Mouse (Mus musculus): ENCODE measurements around the gene Bcas1. TPM values are rescaled to one million over a fixed set of nuclear protein-coding genes. Genes with fewer than 3 reads are reported as not detected.

Gene Bcas1
- polyA plus RNA-seq, 1 experiment: 0.63 TPM

DNA sequence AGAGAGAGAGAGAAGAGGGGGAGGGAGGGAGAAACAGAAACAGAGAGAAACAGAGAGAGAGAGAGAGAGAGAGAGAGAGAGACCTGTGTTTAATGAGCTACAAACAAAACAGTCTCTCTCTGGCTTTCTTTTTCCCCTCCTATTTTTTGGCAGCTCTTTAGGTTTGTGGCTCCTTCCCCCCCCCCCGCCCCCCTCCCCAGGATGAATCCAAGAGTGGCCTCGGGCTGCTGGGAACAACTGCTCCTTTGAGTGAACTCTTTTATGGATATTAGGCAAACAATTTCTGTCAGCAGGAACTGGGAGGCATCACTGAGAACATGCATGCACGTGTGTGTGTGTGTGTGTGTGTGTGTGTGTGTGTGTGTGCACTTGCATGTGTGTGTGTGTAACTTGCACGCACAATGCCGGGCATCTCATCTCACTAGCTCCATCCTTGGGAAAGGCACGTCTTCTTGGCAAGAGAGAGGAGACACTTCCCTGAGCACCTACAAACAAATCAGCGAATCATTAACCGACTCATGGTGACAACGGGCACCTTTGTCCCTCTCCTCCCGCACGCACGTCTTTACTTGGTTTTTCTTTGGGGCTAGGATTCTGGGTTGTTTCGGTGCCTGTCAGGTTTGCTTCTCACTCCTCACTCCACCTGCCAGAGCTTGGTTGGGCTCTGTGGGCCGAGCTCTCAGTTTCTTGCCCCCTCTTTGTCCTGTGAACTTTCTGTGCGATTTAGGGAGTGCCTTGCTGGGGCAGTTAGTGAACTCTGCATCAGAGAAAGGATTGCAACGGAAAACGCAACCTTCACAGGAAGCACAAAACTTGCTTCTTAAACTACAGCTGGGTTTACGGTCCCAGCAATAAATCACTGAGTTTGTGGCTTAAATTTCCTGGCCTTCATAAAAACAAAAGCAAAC is 82.9 kb downstream of the Bcas1 start:
- Histone ChIP-seq H3K27ac (replicated peaks; ENCODE audit: low read depth, low read length) (peak overlapping the region; percentile 77), H3K4me3 (ENCODE audit: insufficient read depth, low read depth, low read length) (no peak overlapping the region; the same call in 1 of the 2 replicates)

DNA sequence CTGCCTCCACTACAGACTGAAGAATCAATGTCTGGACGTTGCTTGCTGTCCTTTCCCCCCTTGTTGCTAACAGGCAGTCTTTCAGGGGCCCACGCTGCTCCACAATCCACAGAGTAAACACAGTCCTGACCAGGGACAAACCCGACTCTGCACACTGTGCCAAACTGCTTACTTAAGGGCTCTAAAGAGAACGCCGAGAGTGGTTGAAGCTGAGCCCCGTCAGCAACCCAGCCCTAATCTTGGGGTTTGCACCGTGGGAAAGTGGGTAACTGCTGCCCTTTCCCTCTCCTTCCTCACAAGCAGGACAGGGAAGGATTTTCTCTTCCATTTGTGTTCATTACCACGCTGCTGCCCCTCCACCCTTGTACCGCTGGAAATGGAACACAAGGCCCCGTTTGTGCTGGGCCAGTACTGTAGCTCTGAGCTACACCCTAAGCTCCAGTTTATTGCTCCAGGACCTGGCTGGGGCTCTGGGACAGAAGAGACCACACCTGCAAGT is 83.8 kb downstream of the Bcas1 start:
- H3K4me1 ChIP-seq (ENCODE audit: control insufficient read depth, insufficient read depth, insufficient read length, low read length): peaks cover 6% of the 10 kb centered on the region
- H3K4me3 ChIP-seq (ENCODE audit: insufficient read depth, low read depth, low read length): peak overlapping the region; percentile 31
- peak overlapping the region; percentile 77 for H3K27ac ChIP-seq (replicated peaks; ENCODE audit: low read depth, low read length)

More for the DNA sequence above, 82.9 kb downstream of the Bcas1 start:
- peaks cover 6% of the 10 kb centered on the region for H3K4me1 ChIP-seq (ENCODE audit: control insufficient read depth, insufficient read depth, insufficient read length, low read length)

DNA sequence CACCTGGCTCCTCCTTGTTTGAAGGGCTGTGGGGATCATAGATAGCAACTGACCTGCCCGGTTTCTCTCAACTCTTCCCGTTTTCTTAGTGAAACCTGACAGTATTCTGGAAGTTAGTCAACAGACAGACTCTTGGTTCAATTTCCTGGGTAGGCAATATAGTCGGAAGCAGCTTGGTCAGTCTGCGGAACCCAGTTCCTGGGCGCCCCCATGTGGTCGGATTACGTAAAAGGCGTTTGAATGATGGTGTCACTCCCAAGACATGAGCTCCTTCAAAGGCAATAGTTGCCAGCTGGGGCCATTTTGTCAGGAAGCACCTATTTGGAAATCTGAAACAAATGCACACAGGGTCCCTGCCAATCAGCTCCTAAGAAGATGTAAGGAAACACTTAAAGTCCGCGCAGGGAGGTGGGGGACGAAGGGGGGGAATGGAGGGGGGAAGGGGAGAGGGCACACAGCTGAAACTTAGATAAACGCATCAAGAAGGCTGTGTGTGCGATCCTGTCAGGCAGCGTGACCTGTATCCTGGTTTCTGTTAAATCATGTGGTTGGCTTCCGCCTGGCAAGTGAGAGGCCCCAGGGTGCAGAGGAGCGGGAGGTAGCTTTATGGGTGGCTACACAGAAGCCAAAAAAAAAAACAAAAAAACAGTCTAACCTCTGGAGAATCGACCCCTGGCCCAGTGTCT is 84.4 kb downstream of the Bcas1 start:
- peak overlapping the region; percentile 77 for H3K27ac ChIP-seq (replicated peaks; ENCODE audit: low read depth, low read length)
- no peak overlapping the region for H3K4me3 ChIP-seq (ENCODE audit: insufficient read depth, low read depth, low read length)
- peaks cover 6% of the 10 kb centered on the region for H3K4me1 ChIP-seq (ENCODE audit: control insufficient read depth, insufficient read depth, insufficient read length, low read length)

DNA sequence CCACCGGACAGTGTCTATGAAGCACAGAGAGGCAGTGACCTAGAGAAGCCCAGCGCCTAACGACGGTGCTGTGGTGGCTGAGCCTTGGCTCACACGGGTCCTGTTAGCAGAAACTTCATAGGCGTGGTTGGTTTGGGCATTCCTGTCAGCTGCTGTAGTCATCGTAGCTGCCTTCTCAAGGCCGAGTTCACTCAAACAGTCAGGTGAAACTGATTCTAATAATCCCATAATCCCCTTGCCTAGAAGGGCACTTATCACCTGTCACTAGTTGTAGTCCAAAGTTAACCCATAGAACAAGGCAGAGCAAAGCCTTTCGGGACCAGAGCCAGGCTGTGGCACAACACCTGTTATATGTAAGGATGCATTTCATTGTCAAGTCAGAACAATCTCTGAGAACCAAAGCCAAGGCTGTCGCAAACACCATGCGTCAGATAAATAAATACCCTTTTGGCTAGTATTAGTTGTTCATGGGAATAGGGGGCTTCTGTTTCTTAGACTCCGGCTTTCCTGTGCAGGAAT is 85.3 kb downstream of the Bcas1 start:
- no peak overlapping the region for H3K4me3 ChIP-seq (ENCODE audit: insufficient read depth, low read depth, low read length)
- peaks cover 6% of the 10 kb centered on the region for H3K4me1 ChIP-seq (ENCODE audit: control insufficient read depth, insufficient read depth, insufficient read length, low read length)
- no peak overlapping the region for H3K27ac ChIP-seq (replicated peaks; ENCODE audit: low read depth, low read length)

DNA sequence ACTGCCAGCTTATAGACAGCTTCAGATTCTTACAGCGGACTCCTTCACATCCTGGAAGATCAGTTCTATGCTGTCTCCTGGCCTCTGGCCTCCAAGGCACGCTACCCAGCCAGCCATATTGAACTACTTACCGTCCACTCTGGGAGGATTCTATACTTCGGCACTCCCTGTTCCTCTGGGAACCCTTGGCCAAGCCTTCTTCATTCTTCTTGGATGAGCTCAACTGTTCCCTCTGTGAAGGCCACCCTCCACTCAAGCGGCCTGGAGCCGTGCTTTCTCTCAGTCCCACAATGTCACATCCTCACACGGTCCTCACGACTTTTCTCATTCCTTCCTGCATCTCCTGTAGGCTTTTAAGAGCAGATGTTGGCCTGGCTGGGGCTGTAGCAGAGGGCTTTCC is 86.5 kb downstream of the Bcas1 start:
- peaks cover 6% of the 10 kb centered on the region for H3K4me1 ChIP-seq (ENCODE audit: control insufficient read depth, insufficient read depth, insufficient read length, low read length)
- no peak overlapping the region for H3K4me3 ChIP-seq (ENCODE audit: insufficient read depth, low read depth, low read length)
- H3K27ac ChIP-seq (replicated peaks; ENCODE audit: low read depth, low read length): no peak overlapping the region; the same call in 1 of the 2 replicates

DNA sequence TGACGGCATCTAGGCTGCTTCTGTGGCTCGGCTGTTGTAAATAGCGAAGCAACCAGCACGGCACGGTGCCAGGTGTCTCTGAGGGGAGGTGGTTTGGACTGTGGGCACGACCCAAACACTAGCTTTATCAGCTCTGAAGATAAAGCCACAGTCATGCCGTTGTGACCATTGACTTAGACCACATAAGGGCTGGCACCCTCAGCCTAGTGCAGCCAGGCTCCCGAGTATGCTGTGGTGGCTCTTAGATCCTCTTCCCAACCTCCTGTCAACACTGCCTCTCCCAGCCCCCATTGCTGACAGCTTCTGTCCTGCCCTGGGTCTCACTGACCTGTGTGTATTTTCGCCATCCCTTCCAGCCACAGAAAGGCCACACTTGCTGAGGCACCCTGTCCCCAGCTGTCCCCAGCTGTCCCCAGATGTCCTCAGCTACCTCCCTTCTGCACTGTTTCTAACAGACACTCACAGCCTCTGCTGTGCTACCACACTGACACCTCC is 91.3 kb downstream of the Bcas1 start:
- H3K4me1 ChIP-seq (ENCODE audit: control insufficient read depth, insufficient read depth, insufficient read length, low read length): no peaks in the 10 kb centered on the region
- H3K27ac ChIP-seq (replicated peaks; ENCODE audit: low read depth, low read length): no peak overlapping the region
- H3K4me3 ChIP-seq (ENCODE audit: insufficient read depth, low read depth, low read length): no peak overlapping the region

DNA sequence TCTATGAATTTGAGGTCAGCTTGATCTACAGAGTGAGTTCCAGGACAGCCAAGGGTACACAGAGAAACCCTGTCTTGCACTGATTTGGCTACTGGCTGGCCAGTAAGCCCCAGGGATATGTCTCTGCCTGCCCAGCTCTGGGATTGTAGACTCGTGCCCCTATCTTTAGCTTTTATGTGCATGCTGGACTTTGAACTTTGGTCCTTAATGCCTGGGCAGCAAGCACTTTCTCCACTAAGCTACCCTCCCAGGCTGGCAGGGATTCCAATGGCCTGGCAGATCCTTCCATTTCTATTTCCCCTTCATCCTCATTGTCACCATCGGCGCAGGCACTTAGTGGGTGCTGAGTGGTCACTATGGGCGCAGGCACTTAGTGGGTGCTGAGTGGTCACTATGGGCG is 92.5 kb downstream of the Bcas1 start:
- Histone ChIP-seq H3K4me3 (ENCODE audit: insufficient read depth, low read depth, low read length) (no peak overlapping the region), H3K4me1 (ENCODE audit: control insufficient read depth, insufficient read depth, insufficient read length, low read length) (peaks cover 5% of the 10 kb centered on the region; the same call in 1 of the 2 replicates), H3K27ac (replicated peaks; ENCODE audit: low read depth, low read length) (no peak overlapping the region)

DNA sequence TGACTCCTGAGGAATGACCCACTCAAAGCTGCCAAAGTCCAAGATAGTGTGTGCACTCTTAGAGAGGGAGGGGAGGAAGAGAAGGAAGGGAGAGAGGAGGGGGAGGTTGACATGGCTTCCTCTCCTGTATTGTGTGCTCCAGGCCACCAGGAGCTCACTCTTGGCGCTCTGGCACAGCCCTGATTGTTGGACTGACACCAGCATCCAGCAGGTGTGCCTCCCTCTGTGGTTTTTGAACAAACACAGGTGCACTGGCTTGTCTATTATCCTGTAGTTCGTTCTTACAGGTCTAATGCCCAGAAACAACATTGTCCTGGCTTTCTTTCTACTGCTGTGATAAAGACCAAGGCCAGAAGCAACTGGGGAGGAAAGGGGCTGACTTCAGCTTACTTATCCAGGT is 95.8 kb downstream of the Bcas1 start:
- Histone ChIP-seq H3K4me3 (ENCODE audit: insufficient read depth, low read depth, low read length) (no peak overlapping the region), H3K4me1 (ENCODE audit: control insufficient read depth, insufficient read depth, insufficient read length, low read length) (peaks cover 8% of the 10 kb centered on the region; the same call in 1 of the 2 replicates), H3K27ac (replicated peaks; ENCODE audit: low read depth, low read length) (no peak overlapping the region)

DNA sequence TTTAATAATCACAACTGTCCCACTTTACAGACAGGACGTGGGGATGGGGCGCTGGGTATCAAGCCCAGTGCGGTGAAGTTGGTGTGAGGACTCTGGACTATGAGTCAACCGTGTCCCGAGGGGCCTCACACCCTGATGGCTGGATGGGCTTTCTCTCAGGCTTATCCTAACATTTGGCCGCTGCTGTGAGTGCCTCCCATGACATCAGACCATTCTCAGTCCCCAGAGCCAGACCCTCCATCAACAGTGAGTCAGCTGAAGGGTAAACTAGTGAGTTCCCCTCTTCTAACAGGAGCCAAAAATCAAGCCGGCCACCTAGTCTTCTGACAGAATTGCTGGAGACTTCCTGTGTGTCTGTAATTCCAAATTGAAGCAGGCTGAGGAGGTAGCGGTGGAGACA is 97.2 kb downstream of the Bcas1 start:
- Histone ChIP-seq H3K27ac (replicated peaks; ENCODE audit: low read depth, low read length) (peak overlapping the region; percentile 65), H3K4me3 (ENCODE audit: insufficient read depth, low read depth, low read length) (no peak overlapping the region), H3K4me1 (ENCODE audit: control insufficient read depth, insufficient read depth, insufficient read length, low read length) (peaks cover 8% of the 10 kb centered on the region; the same call in 1 of the 2 replicates)

DNA sequence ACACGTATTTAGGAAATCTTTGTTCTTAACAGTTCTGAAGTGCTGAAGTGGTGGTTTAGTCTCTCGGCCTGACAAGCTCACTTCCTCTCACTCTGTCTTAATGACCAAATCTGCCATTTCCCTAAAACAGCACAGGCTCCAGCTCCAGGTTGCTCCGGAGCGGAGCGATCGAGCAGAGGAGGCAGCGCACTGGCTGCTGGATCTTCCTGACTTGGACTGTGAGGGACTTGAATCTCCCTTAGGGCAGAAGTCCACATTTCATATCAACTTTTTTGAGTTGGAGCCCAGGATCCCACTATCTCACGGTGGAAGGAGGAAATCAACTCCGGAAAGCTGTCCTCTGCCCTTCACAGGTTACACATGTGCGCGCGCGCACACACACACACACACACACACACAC is 97.7 kb downstream of the Bcas1 start:
- H3K4me3 ChIP-seq (ENCODE audit: insufficient read depth, low read depth, low read length): no peak overlapping the region
- H3K27ac ChIP-seq (replicated peaks; ENCODE audit: low read depth, low read length): peak overlapping the region; percentile 65
- peaks cover 8% of the 10 kb centered on the region; the same call in 1 of the 2 replicates for H3K4me1 ChIP-seq (ENCODE audit: control insufficient read depth, insufficient read depth, insufficient read length, low read length)

DNA sequence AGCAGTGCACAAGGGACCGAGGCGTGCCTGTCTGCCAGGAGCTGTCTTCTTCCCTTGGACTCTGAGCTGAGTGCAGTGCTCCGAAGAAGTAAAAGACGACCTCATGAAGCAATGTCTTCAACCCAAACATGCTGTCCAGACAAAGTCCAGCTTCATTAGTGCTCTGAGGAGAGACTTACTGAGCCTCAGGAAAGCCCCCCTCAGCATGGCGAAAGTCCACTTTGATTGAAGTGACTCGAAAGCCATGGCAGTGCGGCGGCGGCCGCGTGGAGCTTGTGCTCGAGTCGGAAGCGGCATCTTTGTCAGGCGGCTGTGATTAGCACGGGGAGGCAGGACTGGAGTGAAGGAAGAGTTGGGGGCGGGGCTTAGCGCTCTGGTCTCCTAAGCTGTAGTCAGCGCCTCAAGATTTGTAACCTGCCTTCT is 103.7 kb downstream of the Bcas1 start:
- Histone ChIP-seq H3K4me1 (ENCODE audit: control insufficient read depth, insufficient read depth, insufficient read length, low read length) (peaks cover 3% of the 10 kb centered on the region; the same call in 1 of the 2 replicates), H3K27ac (replicated peaks; ENCODE audit: low read depth, low read length) (0 out of 2 replicates have a peak overlapping the region, but pooled peaks have one; percentile 43), H3K4me3 (ENCODE audit: insufficient read depth, low read depth, low read length) (peak overlapping the region; percentile 41)

DNA sequence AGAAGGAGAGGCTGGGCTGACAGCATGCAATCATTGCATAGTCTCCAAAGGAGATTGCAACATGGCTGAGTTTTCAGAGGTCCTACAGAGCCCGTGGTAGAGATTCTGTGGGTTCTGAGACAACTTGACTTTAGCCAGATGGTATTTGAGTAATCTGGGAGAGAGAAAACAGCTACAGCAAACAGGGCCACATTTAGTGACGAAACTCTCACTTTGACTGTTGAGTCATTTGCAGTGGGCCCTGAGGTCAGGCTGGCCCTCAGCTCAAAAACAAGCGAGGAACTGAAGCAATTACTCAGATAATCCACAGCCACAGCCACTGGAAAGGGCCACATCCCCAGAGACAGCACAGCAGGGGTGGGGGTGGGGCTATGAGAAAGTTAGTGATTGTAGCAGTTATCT is 105.6 kb downstream of the Bcas1 start:
- H3K4me3 ChIP-seq (ENCODE audit: insufficient read depth, low read depth, low read length): no peak overlapping the region
- H3K27ac ChIP-seq (replicated peaks; ENCODE audit: low read depth, low read length): peak overlapping the region; percentile 77
- peaks cover 3% of the 10 kb centered on the region; the same call in 1 of the 2 replicates for H3K4me1 ChIP-seq (ENCODE audit: control insufficient read depth, insufficient read depth, insufficient read length, low read length)

DNA sequence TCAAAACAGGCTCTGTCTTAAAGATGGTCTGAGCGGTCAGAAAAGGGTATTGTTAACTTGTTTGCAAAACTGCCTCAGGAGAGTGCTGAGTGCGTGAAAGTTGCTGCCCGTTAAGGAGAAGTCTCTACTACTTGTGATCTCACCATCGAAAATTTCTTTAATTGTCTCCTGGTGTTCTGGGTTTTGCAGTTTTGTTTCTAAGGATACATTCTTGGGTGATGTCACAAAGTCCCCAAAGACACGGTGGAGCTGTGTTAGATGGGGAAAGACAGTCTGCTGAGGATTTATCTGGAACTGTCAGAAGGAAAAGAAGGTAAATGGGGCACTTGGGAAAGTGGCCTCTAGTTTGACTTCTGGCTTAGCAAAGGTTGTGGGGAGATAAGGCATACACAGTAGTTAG is 106.1 kb downstream of the Bcas1 start:
- Histone ChIP-seq H3K4me3 (ENCODE audit: insufficient read depth, low read depth, low read length) (no peak overlapping the region), H3K4me1 (ENCODE audit: control insufficient read depth, insufficient read depth, insufficient read length, low read length) (peaks cover 3% of the 10 kb centered on the region; the same call in 1 of the 2 replicates), H3K27ac (replicated peaks; ENCODE audit: low read depth, low read length) (peak overlapping the region; percentile 77)

DNA sequence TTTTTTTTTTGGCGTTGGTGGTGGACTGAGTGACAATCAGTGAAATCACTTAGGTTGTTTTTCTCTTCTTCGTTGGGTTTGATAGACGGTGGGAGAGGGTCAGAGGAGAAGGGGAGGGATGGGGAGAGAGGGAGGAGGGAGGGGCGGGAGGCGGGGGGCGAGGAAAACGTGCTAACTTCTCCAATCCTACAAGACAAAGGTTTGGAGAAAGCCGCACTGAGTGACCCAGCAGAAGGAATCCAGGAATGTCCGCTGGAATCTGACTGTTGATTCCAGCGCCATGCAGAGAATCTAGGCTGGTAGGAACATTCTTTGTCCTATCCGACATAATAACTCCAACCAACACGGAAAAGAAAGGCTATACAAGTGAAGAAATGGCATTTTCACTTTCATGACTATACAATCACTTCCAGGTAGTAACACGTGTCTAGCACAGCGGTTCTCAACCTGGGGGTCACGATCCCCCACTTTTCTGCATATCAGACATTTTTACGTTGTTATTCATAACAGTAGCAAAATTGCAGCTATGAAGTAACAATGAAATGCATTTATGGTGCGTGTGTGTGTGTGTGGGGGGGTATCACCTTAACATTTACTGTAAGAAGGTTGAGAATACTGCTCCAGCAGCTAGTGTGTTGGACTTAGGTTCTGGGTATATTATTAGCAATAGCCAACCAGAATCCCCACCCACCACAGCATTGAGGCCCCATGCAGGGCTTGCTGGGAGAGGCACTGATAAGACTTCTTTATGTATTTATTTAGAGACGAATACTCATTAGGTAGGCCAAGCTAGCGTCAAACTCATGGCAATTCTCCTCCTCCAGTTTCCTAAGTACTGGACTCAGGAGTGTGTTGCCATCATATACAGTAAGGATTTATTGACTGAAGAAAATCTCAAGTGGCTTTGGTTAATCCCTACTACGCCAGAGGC is 107.8 kb downstream of the Bcas1 start:
- peak overlapping the region; percentile 40; the same call in 1 of the 2 replicates for H3K4me3 ChIP-seq (ENCODE audit: insufficient read depth, low read depth, low read length)
- H3K4me1 ChIP-seq (ENCODE audit: control insufficient read depth, insufficient read depth, insufficient read length, low read length): peaks cover 3% of the 10 kb centered on the region; the same call in 1 of the 2 replicates
- H3K27ac ChIP-seq (replicated peaks; ENCODE audit: low read depth, low read length): peak overlapping the region; percentile 17; the same call in 1 of the 2 replicates

Data from brown adipose tissue, adult 24 weeks (tissue).